Mouse (Mus musculus): ENCODE results near the gene Macrod2.
"Not testable (repeated sequence)": the region's sequence is repeated elsewhere in the genome, so short reads cannot be mapped to it uniquely, and the experiment has no call there.

Macrod2 gene

DNA sequence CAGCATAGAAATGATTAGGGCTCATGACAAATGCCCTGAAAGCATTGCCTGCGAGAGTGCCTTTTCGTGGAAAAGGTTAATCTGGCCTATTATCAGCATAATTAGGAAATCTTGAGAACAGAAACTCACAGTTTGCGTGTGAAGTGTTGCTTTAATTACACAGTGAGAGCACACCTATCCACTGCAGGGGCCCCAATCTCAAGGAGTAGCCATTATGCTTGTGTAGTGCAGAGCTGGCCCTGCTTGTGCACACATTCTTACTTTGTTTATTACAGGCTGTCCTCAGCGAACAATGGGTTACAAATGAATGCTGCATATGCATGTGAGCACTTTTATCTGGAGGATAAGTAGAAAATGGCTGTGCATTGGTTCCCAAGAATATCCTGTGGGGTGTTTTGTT, 308.3 kb downstream of the Macrod2 start:
- DNase-seq (ENCODE audit: low spot score): no peak

DNA sequence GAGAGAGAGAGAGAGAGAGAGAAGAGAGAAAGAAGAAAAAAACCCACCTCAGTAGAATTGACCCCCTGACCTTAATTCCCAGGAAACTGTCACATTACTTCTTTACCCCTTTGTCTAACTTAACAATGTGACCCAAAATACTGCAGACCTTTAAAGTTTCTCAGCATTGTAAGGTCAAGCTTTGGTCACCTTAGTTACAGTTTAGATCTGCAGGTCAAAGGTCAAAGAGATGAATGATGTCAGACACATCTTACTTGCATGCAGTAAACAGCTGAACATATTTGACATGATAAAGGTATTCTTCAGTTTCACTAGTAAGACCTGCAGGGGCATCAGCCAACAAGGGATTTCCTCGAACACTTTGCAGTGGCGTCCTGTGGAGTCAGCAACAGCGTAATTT, 309.0 kb downstream of the Macrod2 start:
- no peak for DNase-seq (ENCODE audit: low spot score)

DNA sequence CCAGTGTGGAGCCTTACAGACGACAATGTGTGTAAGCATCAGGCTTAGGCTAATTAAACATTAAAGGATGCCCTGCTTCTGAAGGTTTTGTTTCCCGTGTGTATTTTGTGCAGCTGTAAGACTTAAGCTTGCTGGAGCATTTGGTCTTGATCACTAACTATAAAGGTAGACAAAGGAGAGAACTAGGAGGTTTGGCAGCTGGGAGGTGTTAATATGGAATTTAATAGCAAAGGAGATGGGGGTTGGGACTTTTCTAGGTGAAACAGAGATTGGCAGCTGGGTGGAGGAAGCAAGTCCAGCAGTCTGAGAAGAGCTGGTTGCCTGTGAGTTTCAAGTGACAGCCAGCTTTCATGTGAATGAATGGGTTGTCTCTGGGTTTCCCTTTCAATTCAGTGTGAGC, 310.2 kb downstream of the Macrod2 start:
- DNase-seq (ENCODE audit: low spot score): no peak

DNA sequence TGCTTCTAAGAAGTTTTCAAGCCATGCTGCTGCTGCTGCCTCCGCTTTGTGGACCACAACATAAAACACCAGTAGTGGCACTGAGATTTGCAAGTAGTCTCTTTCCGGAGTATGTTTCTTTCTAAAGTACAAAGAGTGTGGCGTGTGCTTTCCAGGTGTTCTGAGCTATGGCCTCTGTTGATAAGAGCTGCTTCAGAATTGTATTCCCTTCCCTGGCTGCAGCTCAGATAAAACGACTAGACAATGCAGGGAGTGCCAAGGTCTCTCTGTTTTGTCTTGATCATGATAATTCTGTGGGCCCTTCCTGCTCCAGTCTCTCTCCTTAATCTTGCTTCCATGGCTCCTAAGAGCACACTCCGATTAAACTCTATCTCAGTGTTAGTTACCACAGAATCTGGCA, 312.4 kb downstream of the Macrod2 start:
- no peak for DNase-seq (ENCODE audit: low spot score)

DNA sequence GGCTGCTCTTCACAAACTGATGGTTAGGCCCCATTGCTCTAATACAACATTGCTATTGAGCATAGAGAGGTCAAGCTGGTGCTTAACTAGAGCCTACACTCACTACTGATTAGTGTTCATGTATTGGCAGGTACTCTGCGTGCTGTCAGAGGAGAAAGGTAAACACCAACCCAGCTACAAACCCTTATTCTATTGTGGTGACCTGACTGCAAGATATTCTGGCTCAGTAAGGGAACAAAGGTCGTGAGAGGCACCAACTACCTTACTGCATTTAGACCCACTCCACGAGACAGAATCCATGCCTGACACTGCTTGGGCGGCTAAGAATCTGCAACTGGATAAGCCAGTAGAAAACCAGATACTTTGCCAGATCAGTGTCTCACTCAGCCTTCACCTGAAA, 320.7 kb downstream of the Macrod2 start:
- DNase-seq (ENCODE audit: low spot score): no peak

DNA sequence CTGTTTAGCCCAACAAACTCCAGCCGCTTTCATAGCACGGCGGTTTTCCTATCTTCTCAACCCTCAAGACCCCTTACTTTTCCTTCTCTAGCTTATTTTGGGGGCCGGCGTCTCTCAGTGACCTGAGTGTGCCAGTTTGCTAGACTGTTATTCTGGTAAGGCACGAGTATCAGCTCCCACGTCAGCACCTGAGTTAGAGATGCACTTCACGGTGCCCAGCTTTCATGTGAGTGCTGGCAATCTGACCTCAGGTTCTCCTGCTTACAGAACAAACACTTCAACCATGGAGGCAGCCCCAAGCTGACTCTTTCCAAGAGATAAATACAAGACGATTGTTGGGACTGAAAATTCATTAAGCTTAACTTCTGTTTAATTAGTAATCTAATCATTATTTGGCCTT, 322.3 kb downstream of the Macrod2 start:
- no peak for DNase-seq (ENCODE audit: low spot score)

DNA sequence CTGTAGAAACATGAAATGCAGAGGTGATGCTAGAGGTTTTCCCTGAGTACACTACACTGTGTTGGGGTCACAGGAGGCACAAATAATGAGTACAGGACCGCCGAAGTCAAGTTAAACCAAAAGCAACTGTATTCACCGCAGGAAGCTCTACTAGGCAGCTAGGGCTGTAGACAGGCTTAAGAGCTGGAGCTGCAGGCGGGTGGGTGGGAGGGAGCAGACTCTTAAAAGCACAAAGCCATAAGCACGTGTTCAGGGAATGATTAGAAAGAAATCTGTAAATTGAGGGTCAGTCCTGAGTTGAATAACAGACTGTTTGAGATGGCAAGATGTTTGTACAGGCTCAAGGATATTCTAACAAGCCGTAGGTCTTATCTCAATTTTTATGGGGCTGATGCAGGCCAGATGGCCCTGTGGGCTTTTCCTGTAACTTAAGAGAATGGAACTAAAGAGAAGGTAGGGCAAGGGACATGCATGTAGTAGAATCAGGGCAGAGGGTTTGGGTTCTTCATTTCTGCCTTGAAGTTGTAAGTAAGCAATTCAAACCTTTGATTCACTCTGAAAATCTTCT, 337.6 kb downstream of the Macrod2 start:
- DNase-seq (ENCODE audit: low spot score): no peak

DNA sequence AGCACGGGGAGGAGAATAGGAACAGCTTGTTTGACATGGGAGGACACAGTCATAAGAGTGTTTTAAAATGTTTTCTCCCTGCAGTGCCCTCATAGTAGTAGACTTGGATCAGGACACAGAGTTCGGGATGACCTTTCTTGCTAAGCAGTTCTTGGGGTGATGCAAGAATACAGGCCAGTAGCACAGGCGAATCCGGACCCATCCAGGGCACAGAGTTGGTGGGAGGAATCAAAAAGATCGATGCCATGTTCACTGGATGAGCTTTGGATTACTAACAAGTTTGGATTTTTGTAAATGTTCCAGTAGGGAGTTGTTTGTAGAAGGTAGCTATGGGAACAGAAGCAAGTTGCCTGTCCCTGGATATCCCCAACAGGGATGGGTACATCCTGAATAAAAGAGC, 345.4 kb downstream of the Macrod2 start:
- DNase-seq (ENCODE audit: low spot score): no peak

DNA sequence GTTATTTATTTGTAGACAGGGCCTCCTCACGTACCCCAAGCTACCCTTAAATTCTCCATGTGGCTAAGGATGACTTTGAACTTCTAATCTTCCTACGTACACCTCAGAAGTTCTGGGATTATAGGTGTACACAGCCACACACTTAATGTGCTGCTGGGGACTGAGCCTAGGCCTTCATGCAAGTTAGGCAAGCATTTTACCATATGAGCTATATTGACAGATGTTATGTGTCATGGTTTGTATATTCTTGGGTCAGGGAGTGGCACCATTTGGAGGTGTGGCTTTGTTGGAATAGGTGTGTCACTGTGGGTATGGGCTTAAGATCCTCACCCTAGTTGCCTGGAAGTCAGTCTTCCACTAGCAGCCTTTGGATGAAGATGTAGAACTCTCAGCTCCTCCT, 347.8 kb downstream of the Macrod2 start:
- not testable (repeated sequence) for DNase-seq (ENCODE audit: low spot score)

DNA sequence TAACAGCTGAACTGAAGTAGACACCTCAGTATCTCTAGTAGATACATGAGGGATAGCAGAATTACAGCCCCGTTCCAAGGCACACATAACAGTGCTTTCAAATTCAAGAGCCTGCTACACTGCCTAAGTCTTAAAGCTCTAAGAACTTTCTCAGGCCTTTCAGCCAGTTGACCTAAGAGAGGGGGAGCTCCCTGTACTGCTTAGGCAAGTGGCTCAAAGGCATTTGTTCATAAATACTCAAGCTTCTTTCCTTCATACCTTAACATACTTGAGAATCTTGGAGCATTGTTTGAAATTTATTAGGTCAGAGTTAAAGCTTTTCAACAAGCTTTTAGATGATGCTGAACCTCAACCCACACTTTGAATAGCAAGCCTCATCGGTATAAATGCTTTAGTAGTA, 363.8 kb downstream of the Macrod2 start:
- DNase-seq (ENCODE audit: low spot score): no peak

DNA sequence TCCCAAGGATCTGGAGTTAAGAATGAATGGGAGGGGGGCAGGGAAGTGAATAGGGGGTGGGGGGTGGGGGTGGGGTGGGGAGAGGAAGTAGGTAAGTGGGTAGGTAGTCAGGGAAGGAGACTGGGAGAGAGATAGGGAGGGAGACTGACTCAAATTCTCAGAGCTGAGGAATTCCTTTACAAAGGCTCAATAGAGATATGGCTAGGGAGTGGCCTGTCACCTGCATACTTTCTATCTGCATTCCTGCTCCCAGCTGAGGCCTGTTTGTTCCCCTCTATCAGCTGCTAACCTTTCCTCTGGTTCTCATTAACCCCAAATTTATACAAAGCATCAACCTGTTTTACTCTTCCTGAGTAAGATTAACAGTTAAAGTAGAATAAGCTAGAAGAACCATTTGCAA, 364.6 kb downstream of the Macrod2 start:
- DNase-seq (ENCODE audit: low spot score): no peak

DNA sequence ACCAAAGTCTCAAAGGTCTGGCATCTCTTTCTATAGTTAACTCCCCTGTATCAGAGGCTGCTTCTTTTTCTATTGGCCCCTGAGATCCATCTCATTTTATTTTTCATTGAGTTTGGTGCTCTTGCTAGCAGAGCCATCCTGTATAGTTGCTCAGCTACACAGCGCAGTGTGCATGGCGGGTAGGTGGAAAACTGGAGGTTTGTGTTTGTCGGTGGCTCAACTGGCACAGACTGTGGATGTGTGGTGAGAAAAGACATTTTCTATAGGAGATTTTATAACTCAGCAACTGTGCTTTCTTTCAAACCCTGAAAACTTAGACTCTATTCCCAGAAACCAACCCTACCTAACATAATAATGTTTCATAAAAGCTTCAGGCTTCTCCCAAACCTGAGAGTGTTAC, 365.0 kb downstream of the Macrod2 start:
- DNase-seq (ENCODE audit: low spot score): no peak

DNA sequence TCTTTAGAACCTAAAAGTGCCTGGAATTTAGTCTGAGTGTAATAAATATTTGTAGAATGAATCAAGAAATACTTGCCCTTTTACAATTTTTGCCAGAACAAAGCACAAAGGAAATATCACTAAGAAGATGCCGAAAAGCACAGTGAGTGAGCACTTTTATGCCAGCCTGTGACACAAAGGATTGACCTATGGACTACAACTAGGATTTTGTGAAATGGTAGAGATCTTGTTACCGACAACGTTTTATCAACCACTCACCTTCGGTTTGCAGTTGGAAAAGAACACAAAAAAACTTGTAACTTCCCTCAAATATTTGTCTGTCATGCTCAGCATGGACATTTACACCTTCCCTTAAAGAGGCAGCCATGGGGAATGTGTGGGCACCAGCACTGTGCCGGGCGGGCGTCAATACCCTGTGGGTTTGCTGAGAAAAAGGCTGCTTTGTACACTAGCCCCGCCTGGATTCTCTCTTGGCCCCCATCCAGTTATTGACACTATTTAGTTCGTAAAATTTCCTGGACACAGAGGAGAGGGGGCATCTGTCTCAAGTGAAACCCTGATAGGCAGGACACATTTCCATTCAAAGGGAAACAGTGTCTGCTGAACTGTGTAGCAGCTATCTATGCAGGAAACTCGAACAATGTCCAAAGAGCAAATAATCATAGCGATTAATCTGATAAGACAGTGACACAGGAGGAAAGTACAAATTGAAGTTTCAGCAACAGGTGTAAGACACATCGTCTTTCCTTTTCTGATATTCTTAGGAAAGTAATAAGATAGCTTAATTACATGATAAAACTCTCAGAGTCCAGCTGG, 368.2 kb downstream of the Macrod2 start:
- DNase-seq (ENCODE audit: low spot score): no peak

DNA sequence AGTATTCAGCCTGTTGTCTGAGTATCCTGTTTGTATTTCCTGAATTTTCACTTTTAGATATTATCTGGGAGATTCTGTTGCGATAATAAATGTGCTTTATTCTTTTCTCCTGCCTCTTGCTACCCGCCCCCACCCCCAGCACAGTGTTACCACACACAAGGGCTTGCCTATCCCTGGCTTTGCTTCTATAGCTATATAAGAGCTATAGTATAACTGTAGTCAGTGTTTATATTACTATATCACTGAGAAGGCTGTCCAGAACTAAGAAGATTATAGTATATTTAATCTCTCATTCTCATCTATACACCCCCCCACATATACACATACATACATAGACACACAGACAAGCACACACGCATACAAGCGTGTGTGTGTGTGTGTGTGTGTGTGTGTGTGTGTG, 374.4 kb downstream of the Macrod2 start:
- no peak for DNase-seq (ENCODE audit: low spot score)

DNA sequence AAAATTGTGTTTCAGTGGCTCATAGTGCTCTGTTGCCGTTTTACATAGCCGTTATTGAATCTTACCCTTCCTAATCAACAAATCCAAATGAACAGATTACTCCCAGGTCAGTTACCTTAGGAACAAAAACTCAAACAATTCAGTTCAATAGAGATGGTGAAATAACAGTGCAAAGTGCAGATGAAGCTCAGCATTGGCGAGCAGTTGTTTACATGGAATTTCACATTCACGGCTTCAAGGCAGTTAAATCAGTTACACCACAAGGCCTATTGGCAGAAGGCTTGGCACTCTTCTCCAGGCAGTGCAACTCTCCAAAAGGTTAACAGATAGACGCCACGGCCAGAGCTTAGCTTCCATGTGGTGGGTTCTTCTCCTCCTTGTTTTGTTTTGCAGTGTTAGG, 377.7 kb downstream of the Macrod2 start:
- no peak for DNase-seq (ENCODE audit: low spot score)

DNA sequence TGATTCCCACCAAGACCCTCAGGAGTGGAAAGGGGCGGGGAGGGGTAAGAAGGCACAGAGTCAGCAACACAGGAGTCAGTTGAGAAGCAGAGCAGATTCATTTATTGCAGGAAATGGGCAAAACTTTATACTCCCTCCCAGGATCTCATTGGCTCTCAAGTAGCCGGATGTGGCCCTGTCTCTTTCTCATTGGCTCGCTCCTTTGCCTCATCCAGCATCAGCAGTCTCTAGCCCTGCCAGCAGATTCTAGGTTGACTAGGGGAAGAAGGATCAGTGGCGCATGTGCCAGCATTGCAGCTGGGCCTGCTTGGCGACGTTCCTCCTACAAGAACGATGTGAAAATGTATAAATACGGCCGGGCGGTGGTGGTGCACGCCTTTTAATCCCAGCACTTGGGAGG, 378.3 kb downstream of the Macrod2 start:
- DNase-seq (ENCODE audit: low spot score): no peak

DNA sequence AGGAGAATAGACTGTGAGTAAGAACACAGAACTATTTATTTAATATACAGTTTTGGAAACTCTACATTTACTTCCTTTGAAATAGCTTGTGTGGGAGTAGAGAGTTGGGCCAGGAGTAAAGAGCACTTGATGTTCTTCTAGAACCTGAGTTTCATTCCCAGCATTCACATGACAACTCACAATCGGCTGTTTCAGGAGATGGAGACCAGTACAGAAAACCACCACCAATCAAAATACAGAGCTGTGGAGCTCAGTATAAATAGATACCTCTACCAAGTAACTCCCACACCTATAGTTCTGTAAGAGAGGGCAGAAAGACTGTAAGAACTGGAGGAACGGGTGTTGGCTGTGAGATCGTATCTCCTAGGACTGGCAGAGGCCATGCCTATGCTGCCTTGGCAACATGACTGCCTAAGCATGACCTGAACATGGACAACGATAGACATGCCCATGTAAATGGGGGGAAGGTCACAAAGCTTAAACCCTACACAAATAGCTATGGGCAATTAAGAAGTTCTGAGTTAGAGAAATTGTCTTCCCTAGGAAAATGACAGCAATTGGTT, 379.8 kb downstream of the Macrod2 start:
- DNase-seq (ENCODE audit: low spot score): no peak

DNA sequence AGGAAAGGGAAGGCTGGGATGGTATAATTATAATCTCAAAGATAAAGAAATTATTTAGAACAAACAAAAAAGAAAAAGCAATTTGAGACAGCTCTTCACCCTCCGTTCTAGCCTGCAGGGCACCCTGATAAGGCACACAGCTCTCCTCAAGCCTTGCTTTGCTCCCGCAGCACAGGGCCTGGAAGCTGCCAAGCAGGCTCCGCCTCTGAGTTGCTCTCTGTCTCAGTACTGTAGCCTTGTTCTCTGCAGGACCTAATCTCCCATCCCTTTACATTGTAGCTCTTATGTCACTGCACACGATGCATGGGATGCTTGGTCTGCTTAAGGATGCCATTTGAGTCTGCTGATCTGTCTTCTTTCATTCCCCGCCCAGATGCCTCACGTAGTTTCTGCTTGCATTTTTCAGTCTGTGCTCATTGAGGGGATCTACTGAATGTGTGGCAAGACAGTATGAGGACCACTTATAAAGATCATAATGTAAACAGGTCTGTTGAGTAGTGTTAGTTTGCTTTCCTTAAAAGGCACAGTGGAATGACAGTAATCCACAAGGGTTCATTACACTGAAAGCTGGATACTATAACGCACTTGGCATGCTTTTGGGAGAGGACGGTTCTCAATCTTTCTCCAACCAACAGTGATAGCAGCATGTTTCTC, 380.5 kb downstream of the Macrod2 start:
- DNase-seq (ENCODE audit: low spot score): no peak

DNA sequence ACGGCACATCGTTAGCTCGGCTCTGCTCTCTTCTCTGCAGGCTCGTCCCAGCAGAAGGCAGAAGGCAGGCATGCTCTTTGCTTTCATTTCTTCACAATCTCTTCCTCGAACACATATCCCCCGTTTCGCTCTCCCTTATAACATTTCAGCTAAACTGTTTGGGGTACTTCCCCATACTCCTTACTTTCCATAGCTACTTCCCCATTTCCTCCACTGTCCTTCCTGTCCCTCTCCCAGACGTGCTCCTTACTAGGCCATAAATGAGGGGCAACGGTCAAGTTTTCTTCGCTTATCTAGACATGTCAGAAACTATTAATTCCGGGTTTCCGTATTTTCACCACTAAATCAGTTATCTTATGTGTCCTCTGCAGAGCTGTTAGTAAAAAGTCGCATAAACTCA, 383.1 kb downstream of the Macrod2 start:
- DNase-seq (ENCODE audit: low spot score): no peak

DNA sequence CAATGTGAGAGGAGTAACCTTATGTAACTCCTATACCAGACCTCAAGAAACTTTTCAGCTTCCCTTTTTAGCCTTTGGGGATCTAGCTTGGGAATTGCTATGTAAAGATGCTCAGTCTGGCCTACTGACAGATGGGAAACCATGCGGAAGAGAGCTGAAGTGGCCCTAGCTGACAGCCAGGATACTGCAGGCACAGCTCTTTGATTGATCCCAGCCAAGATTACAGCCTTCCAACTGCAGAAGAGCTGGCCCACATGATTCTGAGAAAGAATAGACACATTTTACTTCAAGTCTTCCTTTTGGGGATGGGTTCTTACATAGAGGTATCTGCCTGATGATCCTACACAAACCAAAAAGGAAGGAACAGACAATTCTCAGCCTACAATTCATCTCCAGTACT, 387.9 kb downstream of the Macrod2 start:
- no peak for DNase-seq (ENCODE audit: low spot score)

DNA sequence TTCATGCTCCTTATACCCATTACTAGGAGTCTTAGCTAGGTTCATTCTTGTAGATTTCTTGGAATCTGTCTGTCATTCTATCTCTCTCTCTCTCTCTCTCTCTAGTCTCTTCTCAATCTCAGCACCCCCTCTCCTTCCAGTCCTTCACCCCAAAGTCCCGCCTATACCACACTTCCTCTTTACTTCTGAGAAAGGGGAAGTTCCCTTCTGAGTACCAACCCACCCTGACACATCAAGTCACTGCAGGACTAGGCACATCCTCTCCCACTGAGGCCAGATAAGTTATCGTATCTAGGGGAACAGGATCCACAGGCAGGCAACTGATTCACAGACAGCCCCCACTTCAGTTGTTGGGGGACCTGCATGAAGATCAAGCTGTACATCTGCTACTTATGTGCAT, 389.5 kb downstream of the Macrod2 start:
- DNase-seq (ENCODE audit: low spot score): no peak

DNA sequence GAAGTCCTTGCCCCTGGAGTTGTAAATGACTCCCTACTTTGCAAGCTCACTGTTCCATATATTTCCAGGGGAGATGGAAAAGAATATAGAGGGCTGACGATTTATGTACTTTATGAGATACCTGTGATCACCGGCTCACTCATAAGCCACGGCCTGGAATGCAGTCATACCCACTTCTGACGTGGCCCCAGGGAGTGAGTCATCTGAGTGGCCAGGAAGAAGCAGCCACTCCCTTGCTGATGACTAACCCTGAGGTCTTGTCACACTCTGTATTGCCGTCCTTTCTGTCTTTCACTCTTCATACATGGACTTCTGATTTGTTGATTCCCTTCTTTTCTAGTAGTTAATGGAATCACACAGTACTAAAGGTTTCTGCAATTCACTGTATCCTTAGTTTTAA, 395.3 kb downstream of the Macrod2 start:
- DNase-seq (ENCODE audit: low spot score): no peak

DNA sequence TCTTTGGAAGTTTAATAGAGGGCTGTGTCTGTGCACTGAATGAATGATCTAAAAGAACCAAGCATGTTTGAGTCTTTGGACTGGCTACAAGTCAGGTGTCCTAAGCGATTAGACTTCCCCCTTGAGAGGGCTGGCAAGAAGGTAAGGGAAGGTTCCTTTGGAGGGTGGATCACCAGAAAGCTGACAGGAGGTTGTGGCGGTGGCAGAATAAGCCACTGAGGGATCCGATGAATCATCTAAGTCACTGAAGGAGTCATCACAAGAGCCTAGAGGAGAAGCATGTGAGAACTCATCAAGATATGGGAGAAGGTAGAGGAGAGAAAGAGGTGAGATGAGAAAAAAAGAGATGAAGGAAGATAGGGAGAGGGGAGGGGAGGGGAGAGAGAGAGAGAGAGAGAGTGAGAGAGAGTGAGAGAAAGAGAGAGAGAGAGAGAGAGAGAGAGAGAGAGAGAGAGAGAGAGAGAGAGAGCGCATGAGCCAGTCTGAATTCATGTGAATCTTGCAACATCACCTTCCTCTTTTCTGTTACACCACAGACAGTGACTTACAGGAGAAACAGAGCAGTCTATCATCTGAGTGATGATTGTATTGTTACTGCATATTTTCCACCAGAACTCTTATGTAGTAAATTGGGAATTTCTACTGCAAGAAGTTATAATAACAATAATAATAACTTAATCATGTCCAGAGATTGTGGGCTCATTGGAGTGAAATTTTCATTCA, 398.9 kb downstream of the Macrod2 start:
- DNase-seq (ENCODE audit: low spot score): no peak
